27 mouse cellular contexts compared by ENCODE assay signal in the genomic region with DNA sequence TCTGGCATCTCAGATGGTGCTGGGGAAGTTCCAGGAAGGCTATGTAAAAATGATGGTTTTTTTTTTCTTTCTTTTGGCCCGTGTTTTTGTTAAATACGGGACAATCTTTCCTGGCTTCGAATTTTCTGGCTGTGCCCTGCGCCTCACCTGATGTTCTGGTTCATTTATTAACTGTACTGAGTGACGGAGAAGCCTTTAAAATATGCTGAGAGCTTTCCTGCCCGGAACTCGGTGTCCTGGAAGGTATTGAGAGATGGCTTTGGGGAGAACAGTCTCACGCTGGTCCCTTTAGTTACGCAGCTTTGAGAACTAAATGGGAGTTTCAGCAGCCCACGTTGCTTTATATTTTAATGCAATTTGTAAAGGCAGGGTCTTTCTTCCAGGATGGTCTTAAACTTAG. TPM values are rescaled to one million over a fixed set of nuclear protein-coding genes. Genes with fewer than 3 reads are reported as not detected.
A peak's percentile ranks its signal among the peaks of the same experiment; 100 is the strongest.
DNase-seq lines count a peak whose midpoint lies in the region; ATAC-seq lines count a peak whose summit lies in the region.
"Had no signal": no experiment of that assay in that cellular context is flagged by ENCODE, and none has a peak within 500 bp of the region (broad histone marks: within the 10 kb centered on the region; RNA-seq: fewer than 3 reads in every experiment).

No protein-coding gene starts in this region.

- WGBS in embryonic facial prominence, embryonic 14.5 days, result 56% methylated on average over 10 of the region's 10 CpGs
- WGBS in embryonic facial prominence, embryonic 10.5 days, result 88% methylated on average over 10 of the region's 10 CpGs
- WGBS in limb, embryonic 13.5 days, result 57% methylated on average over 10 of the region's 10 CpGs

- no peak for DNase-seq in embryonic facial prominence, embryonic 14.5 days (ENCODE audit: low spot score)
- no peak for DNase-seq in embryonic facial prominence, embryonic 10.5 days (ENCODE audit: low spot score)
- DNase-seq in kidney, adult 8-10 months, result peak; percentile 60 to 70
- no peak for DNase-seq in kidney, postnatal 10 days
- peak; percentile 10 for DNase-seq in NIH3T3 (ENCODE audit: low read depth)
- no peak for DNase-seq in cerebellum, adult 11-12 months
- no peak for DNase-seq in adrenal gland, postnatal 4 days (ENCODE audit: low spot score in 2 of 2)
- DNase-seq: adrenal gland, adult 8-10 months; cerebellum, adult 9-10 months; cerebellum, postnatal 36 days; gastrocnemius, postnatal 14 days; heart, adult 11 months; layer of hippocampus, adult 9-11 months; liver, embryonic 13.5 days; lung, adult 18-20 months; lung, postnatal 4 days had no signal

- ATAC-seq in embryonic facial prominence, embryonic 14.5 days (ENCODE audit: low read depth), result no peak
- no peak for ATAC-seq in limb, embryonic 13.5 days (ENCODE audit: low FRiP score, low read depth)
- ATAC-seq: forebrain, embryonic 16.5 days; hindbrain, embryonic 16.5 days; lung, postnatal 0 days; midbrain, embryonic 13.5 days had no signal

- peaks cover 15% of the 10 kb centered on the region for H3K4me1 ChIP-seq in embryonic facial prominence, embryonic 14.5 days (ENCODE audit: control insufficient read depth, insufficient read depth, low read length)
- H3K4me1 ChIP-seq in embryonic facial prominence, embryonic 10.5 days, result no peaks in the 10 kb centered on the region
- peaks cover 38% of the 10 kb centered on the region for H3K4me1 ChIP-seq in limb, embryonic 13.5 days
- H3K4me1 ChIP-seq: embryonic facial prominence, embryonic 12.5 days; liver, embryonic 13.5 days; megakaryocyte, embryonic 14.5 days; midbrain, embryonic 13.5 days had no signal

- no peaks in the 10 kb centered on the region for H3K36me3 ChIP-seq in embryonic facial prominence, embryonic 14.5 days (ENCODE audit: control insufficient read depth, insufficient read depth, low read length)
- H3K36me3 ChIP-seq in embryonic facial prominence, embryonic 10.5 days (replicated peaks), result no peaks in the 10 kb centered on the region
- H3K36me3 ChIP-seq in limb, embryonic 13.5 days, result no peaks in the 10 kb centered on the region
- H3K36me3 ChIP-seq: embryonic facial prominence, embryonic 12.5 days; heart, embryonic 10.5 days; heart, embryonic 15.5 days; liver, embryonic 13.5 days; midbrain, embryonic 13.5 days; neural tube, embryonic 13.5 days had no signal

- H3K4me3 ChIP-seq in embryonic facial prominence, embryonic 14.5 days (ENCODE audit: low read depth, low read length), result no peak overlapping the region
- no peak overlapping the region for H3K4me3 ChIP-seq in embryonic facial prominence, embryonic 10.5 days
- no peak overlapping the region for H3K4me3 ChIP-seq in limb, embryonic 13.5 days
- H3K4me3 ChIP-seq: embryonic facial prominence, embryonic 12.5 days; heart, embryonic 10.5 days; heart, embryonic 15.5 days; liver, embryonic 13.5 days; megakaryocyte, embryonic 14.5 days; midbrain, embryonic 13.5 days; neural tube, embryonic 13.5 days had no signal

- 0 out of 2 replicates have a peak overlapping the region, but pooled peaks have one; percentile 15 for H3K27ac ChIP-seq in embryonic facial prominence, embryonic 14.5 days (replicated peaks; ENCODE audit: low read depth, low read length)
- H3K27ac ChIP-seq in embryonic facial prominence, embryonic 10.5 days (replicated peaks), result no peak overlapping the region
- H3K27ac ChIP-seq in limb, embryonic 13.5 days, result peak overlapping the region; percentile 39; the same call in 1 of the 2 replicates
- H3K27ac ChIP-seq: embryonic facial prominence, embryonic 12.5 days; heart, embryonic 10.5 days; heart, embryonic 15.5 days; liver, embryonic 13.5 days; midbrain, embryonic 13.5 days; neural tube, embryonic 13.5 days had no signal

- no peak overlapping the region for H3K4me2 ChIP-seq in embryonic facial prominence, embryonic 14.5 days (ENCODE audit: low read depth, low read length)
- 0 out of 2 replicates have a peak overlapping the region, but pooled peaks have one; percentile 16 for H3K4me2 ChIP-seq in limb, embryonic 13.5 days (replicated peaks)
- H3K4me2 ChIP-seq: embryonic facial prominence, embryonic 12.5 days; heart, embryonic 15.5 days; liver, embryonic 13.5 days; midbrain, embryonic 13.5 days; neural tube, embryonic 13.5 days had no signal

- no peaks in the 10 kb centered on the region for H3K27me3 ChIP-seq in embryonic facial prominence, embryonic 14.5 days (replicated peaks; ENCODE audit: control insufficient read depth, insufficient read depth, low read length)
- no peaks in the 10 kb centered on the region for H3K27me3 ChIP-seq in embryonic facial prominence, embryonic 10.5 days (replicated peaks; ENCODE audit: low read depth, poor library complexity, severe bottlenecking)
- no peaks in the 10 kb centered on the region for H3K27me3 ChIP-seq in limb, embryonic 13.5 days
- H3K27me3 ChIP-seq: CH12.LX; embryonic facial prominence, embryonic 12.5 days; heart, embryonic 15.5 days; liver, embryonic 13.5 days; midbrain, embryonic 13.5 days; neural tube, embryonic 13.5 days had no signal

- H3K9me3 ChIP-seq in embryonic facial prominence, embryonic 14.5 days (ENCODE audit: control insufficient read depth, low read length), result peaks cover 7% of the 10 kb centered on the region
- H3K9me3 ChIP-seq in embryonic facial prominence, embryonic 10.5 days, result peaks cover 15% of the 10 kb centered on the region
- H3K9me3 ChIP-seq in limb, embryonic 13.5 days, result peaks cover 14% of the 10 kb centered on the region; the same call in 1 of the 2 replicates
- H3K9me3 ChIP-seq: heart, embryonic 15.5 days had no signal

- 0 out of 2 replicates have a peak overlapping the region, but pooled peaks have one; percentile 34 for H3K9ac ChIP-seq in embryonic facial prominence, embryonic 14.5 days (ENCODE audit: low read depth, low read length)
- H3K9ac ChIP-seq in limb, embryonic 13.5 days, result no peak overlapping the region
- H3K9ac ChIP-seq: embryonic facial prominence, embryonic 12.5 days; heart, embryonic 15.5 days; liver, embryonic 13.5 days; midbrain, embryonic 13.5 days; neural tube, embryonic 13.5 days had no signal

RNA-seq across cellular contexts. Expression of a gene that starts 22.9 kb away (rescaled TPM):
- polyA plus RNA-seq in embryonic facial prominence, embryonic 14.5 days (2014; fragmentation: Nextera tagmentation; extraction: Ambion mirVana), result 497 and 574 TPM in 2 replicates
- polyA plus RNA-seq in embryonic facial prominence, embryonic 10.5 days (2016; fragmentation: Nextera tagmentation; extraction: Ambion mirVana), result 232 and 250 TPM in 2 replicates
- polyA plus RNA-seq in limb, embryonic 13.5 days (2015; fragmentation: Nextera tagmentation; extraction: Ambion mirVana), result 368 and 463 TPM in 2 replicates
- total RNA-seq in adrenal gland, postnatal 4 days (2021), result 100 to 1,000 TPM; 126 to 158 TPM

RNA-seq across cellular contexts. Expression of a gene that starts 27.1 kb away (rescaled TPM):
- 2.1 and 2.7 TPM in 2 replicates for polyA plus RNA-seq in embryonic facial prominence, embryonic 14.5 days (2014; fragmentation: Nextera tagmentation; extraction: Ambion mirVana)
- polyA plus RNA-seq in embryonic facial prominence, embryonic 10.5 days (2016; fragmentation: Nextera tagmentation; extraction: Ambion mirVana), result 1.1 and 1.3 TPM in 2 replicates
- 2.8 and 3.9 TPM in 2 replicates for polyA plus RNA-seq in limb, embryonic 13.5 days (2015; fragmentation: Nextera tagmentation; extraction: Ambion mirVana)
- total RNA-seq in adrenal gland, postnatal 4 days (2021), result 10 to 100 TPM; 14.9 to 15.5 TPM
- total RNA-seq: CH12.LX had no signal

Comparison
In these comparisons a context has a peak if more than half of its experiments do, and no peak if none do; other contexts are left out.
1. DNase-seq: peak in kidney, adult 8-10 months (2 of 2) and NIH3T3 (single experiment); none in embryonic facial prominence, embryonic 14.5 days (single experiment), embryonic facial prominence, embryonic 10.5 days (single experiment), kidney, postnatal 10 days (single experiment), cerebellum, adult 11-12 months (single experiment) and adrenal gland, postnatal 4 days (0 of 2).